In the genomic region with DNA sequence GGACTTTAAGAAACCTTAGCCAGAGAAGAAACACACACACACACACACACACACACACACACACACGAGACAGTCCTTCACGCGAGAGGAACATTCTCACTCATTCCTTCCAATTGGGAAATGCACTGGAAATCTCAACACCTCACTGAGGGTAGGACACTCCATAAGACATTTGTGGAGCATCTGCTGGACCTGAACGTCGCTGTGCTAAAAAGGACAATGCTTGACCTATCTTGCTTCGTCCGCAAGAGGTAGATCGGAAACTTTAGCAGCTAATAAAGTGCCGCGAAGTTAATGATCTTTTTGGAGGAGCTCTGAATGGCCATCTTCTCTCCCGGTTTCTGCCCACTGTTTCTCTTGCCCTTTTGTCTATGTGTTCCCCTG, we compare ENCODE assay signal across 8 mouse cellular contexts. TPM values are rescaled to one million over a fixed set of nuclear protein-coding genes. Genes with fewer than 3 reads are reported as not detected.
DNase-seq lines count a peak whose midpoint lies in the region; ATAC-seq lines count a peak whose summit lies in the region.

No protein-coding gene starts in this region.

- no peaks in the 10 kb centered on the region for H3K36me3 ChIP-seq in kidney, embryonic 16.5 days (ENCODE audit: insufficient read depth, low read length)
- H3K36me3 ChIP-seq in hindbrain, embryonic 11.5 days (ENCODE audit: control insufficient read depth, insufficient read depth, low read length): no peaks in the 10 kb centered on the region
- H3K36me3 ChIP-seq in midbrain, embryonic 15.5 days (replicated peaks): no peaks in the 10 kb centered on the region

- H3K4me3 ChIP-seq in kidney, embryonic 16.5 days (ENCODE audit: low read length): peak overlapping the region; percentile 52
- H3K4me3 ChIP-seq in hindbrain, embryonic 11.5 days (ENCODE audit: low read depth, low read length): peak overlapping the region; percentile 44
- H3K4me3 ChIP-seq in midbrain, embryonic 15.5 days: peak overlapping the region; percentile 66

- H3K27ac ChIP-seq in kidney, embryonic 16.5 days (ENCODE audit: low read length): no peak overlapping the region
- no peak overlapping the region for H3K27ac ChIP-seq in hindbrain, embryonic 11.5 days (ENCODE audit: low read depth, low read length)
- no peak overlapping the region for H3K27ac ChIP-seq in midbrain, embryonic 15.5 days

- H3K9ac ChIP-seq in kidney, embryonic 16.5 days (replicated peaks; ENCODE audit: low read length): peak overlapping the region; percentile 15; the same call in 1 of the 2 replicates
- H3K9ac ChIP-seq in hindbrain, embryonic 11.5 days (ENCODE audit: low read depth, low read length): no peak overlapping the region
- H3K9ac ChIP-seq in midbrain, embryonic 15.5 days: peak overlapping the region; percentile 65

- peaks cover 7% of the 10 kb centered on the region for H3K4me1 ChIP-seq in kidney, embryonic 16.5 days (ENCODE audit: insufficient read depth, low read length)
- H3K4me1 ChIP-seq in hindbrain, embryonic 11.5 days (replicated peaks; ENCODE audit: control insufficient read depth, insufficient read depth, low read length): no peaks in the 10 kb centered on the region; the same call in 1 of the 2 replicates
- H3K4me1 ChIP-seq in midbrain, embryonic 15.5 days: peaks cover 18% of the 10 kb centered on the region

- peak overlapping the region; percentile 73 for H3K4me2 ChIP-seq in kidney, embryonic 16.5 days (replicated peaks; ENCODE audit: low read depth, low read length)
- peak overlapping the region; percentile 86 for H3K4me2 ChIP-seq in hindbrain, embryonic 11.5 days (replicated peaks; ENCODE audit: low read depth, low read length)
- H3K4me2 ChIP-seq in midbrain, embryonic 15.5 days: peak overlapping the region; percentile 97

- H3K27me3 ChIP-seq in kidney, embryonic 16.5 days (ENCODE audit: insufficient read depth, low read length): peaks cover 16% of the 10 kb centered on the region; the same call in 1 of the 2 replicates
- H3K27me3 ChIP-seq in hindbrain, embryonic 11.5 days (ENCODE audit: control insufficient read depth, insufficient read depth, low read length): 0 out of 2 replicates have a peak, but pooled peaks cover 5% of the 10 kb centered on the region
- 0 out of 2 replicates have a peak, but pooled peaks cover 4% of the 10 kb centered on the region for H3K27me3 ChIP-seq in midbrain, embryonic 15.5 days (replicated peaks)

- DNase-seq in kidney, adult 9 months: no peak
- peak; percentile 33 to 34 for DNase-seq in cerebellum, postnatal 25 days
- peak; percentile 38 for DNase-seq in hindbrain, embryonic 11.5 days (ENCODE audit: low spot score)
- DNase-seq in right cerebral cortex, postnatal 4 days: no peak
- DNase-seq in frontal cortex, postnatal 14 days (ENCODE audit: low spot score in 2 of 2): no peak
- DNase-seq in kidney, adult 18-20 months: no peak

- no peak for ATAC-seq in kidney, embryonic 16.5 days (ENCODE audit: low FRiP score, low TSS enrichment)
- no peak for ATAC-seq in hindbrain, embryonic 11.5 days (ENCODE audit: low FRiP score)
- ATAC-seq in midbrain, embryonic 15.5 days (replicated peaks): peak; percentile 41; the same call in 1 of the 2 replicates

- 36% methylated on average over 11 of the region's 11 CpGs for WGBS in kidney, embryonic 16.5 days
- 55% methylated on average over 11 of the region's 11 CpGs for WGBS in hindbrain, embryonic 11.5 days
- 39% methylated on average over 11 of the region's 11 CpGs for WGBS in midbrain, embryonic 15.5 days

- no peaks in the 10 kb centered on the region for H3K9me3 ChIP-seq in kidney, embryonic 16.5 days (ENCODE audit: low read length)
- H3K9me3 ChIP-seq in hindbrain, embryonic 11.5 days (ENCODE audit: control insufficient read depth, low read length): no peaks in the 10 kb centered on the region
- H3K9me3 ChIP-seq in midbrain, embryonic 15.5 days: no peaks in the 10 kb centered on the region

RNA-seq across cellular contexts. Expression of a gene that starts 1.7 kb away (rescaled TPM):
- 0.75 and 1.1 TPM in 2 replicates for polyA plus RNA-seq in kidney, embryonic 16.5 days (2015; fragmentation: Nextera tagmentation; extraction: Ambion mirVana)
- polyA plus RNA-seq in hindbrain, embryonic 11.5 days (2014; fragmentation: Nextera tagmentation; extraction: Ambion mirVana): 0.31 and 0.51 TPM in 2 replicates
- polyA plus RNA-seq in midbrain, embryonic 15.5 days (2015; fragmentation: Nextera tagmentation; extraction: Ambion mirVana): 1.2 and 1.7 TPM in 2 replicates

RNA-seq across cellular contexts. Expression of a gene that starts 12.3 kb away (rescaled TPM):
- 14.3 and 15.0 TPM in 2 replicates for polyA plus RNA-seq in kidney, embryonic 16.5 days (2015; fragmentation: Nextera tagmentation; extraction: Ambion mirVana)
- polyA plus RNA-seq in hindbrain, embryonic 11.5 days (2014; fragmentation: Nextera tagmentation; extraction: Ambion mirVana): 37.3 and 39.5 TPM in 2 replicates
- 22.7 and 24.5 TPM in 2 replicates for polyA plus RNA-seq in midbrain, embryonic 15.5 days (2015; fragmentation: Nextera tagmentation; extraction: Ambion mirVana)

RNA-seq across cellular contexts. Expression of a gene that starts 28.4 kb away (rescaled TPM):
- 196 and 197 TPM in 2 replicates for polyA plus RNA-seq in kidney, embryonic 16.5 days (2015; fragmentation: Nextera tagmentation; extraction: Ambion mirVana)
- polyA plus RNA-seq in hindbrain, embryonic 11.5 days (2014; fragmentation: Nextera tagmentation; extraction: Ambion mirVana): 173 and 201 TPM in 2 replicates
- 184 and 187 TPM in 2 replicates for polyA plus RNA-seq in midbrain, embryonic 15.5 days (2015; fragmentation: Nextera tagmentation; extraction: Ambion mirVana)

Comparison
In these comparisons a context has a peak if more than half of its experiments do, and no peak if none do; other contexts are left out.
1. DNase-seq: peak in cerebellum, postnatal 25 days (2 of 2) and hindbrain, embryonic 11.5 days (single experiment); none in kidney, adult 9 months (single experiment), right cerebral cortex, postnatal 4 days (single experiment), frontal cortex, postnatal 14 days (0 of 2) and kidney, adult 18-20 months (single experiment).
2. Peak in every context shown above with its lines, with median percentiles within 50 percentile points of each other: H3K4me2 ChIP-seq and H3K4me3 ChIP-seq.